Mouse (Mus musculus) cerebellum, postnatal 14 days (tissue): ENCODE data around the gene Clec5a.

Experiments used
- DNase-seq, 2 experiments: peaks; one replicate each; pipeline ENCODE4 v3.0.0; 2021; ENCODE audit warnings: mixed read lengths in 2 of 2

Gene Clec5a

DNA sequence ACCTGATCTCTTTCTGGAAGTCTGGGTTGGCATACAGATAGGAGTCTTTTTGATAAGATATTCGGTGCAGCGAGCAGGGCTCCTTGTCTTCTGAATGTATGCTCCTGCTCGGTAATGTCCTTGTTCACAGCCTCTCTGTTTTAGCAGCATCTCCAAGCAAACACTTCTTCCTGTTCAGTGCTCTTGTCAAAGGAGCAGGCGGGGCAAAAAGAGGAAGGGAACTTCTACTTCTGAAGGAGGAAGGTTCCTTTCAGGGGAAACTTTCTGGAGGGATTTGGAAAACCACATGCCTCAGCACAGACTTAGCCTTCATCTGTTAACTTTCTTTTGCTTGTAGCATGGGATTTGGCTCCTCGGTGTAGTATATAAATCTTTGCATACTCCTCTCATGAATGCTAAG is at the start of gene Clec5a:
TSS of gene Clec5a (minus strand) at position 177 of the 400 bp plus-strand sequence.
- no peak for DNase-seq

DNA sequence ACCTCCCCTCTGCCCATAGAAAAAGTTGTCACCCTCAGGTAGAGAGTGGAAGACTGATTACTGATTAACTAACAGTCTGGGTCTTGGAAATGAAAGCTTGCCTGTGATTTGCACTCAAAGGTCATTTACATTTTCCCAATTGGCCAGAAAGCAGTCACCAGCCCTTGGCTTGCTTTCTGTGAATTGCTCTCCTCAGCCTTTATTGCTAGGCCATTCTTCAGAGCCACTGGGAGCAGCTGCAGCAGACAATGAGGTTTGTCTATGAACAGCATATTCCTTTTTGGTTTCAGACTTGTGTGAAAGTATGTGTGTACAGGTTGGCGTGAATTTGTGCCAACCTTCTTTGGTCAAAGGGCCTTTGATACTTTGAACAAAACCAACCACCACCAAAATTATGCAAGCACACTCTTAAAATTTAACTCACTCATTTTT is 49.0 kb upstream of the Clec5a start:
- no peak for DNase-seq

- DNase-seq = no peak
These were observed 42.9 kb upstream of the Clec5a start, which contains the start of gene Mgam for GRCm38 (mm10) chr6:40628406-40629000. Gene Mgam, plus strand, starts transcription at chr6:40628831.

DNA sequence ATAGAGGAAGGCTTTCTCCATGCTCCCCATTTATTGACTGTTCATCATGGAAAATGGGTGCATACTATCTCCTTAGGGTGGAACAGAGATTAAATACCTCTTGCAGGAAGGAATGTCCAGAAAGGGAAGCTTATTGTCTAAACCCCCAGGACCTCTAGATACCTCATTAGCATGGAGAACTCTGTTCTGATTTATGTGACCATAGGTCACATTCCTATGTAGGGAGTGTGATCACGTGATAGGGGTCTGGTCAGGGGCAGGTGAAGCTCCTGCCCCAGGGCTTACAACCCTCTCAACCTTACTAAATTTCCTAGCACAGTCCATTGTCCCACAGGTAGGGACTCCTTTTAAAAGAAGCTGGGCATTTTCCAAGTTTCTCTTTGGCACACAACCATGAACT is 40.5 kb upstream of the Clec5a start:
- no peak for DNase-seq

GRCm38 (mm10) chr6:40617965-40618364 is 32.3 kb upstream of the Clec5a start:
- DNase-seq = peak; percentile 81 to 87

- DNase-seq = no peak
These were observed 27.7 kb upstream of the Clec5a start, which contains the start of gene Tas2r138 for GRCm38 (mm10) chr6:40613260-40613852. Gene Tas2r138, minus strand, starts transcription at chr6:40613310.

GRCm38 (mm10) chr6:40610244-40610643 is 24.6 kb upstream of the Clec5a start:
- DNase-seq = peak; percentile 32 to 44

DNA sequence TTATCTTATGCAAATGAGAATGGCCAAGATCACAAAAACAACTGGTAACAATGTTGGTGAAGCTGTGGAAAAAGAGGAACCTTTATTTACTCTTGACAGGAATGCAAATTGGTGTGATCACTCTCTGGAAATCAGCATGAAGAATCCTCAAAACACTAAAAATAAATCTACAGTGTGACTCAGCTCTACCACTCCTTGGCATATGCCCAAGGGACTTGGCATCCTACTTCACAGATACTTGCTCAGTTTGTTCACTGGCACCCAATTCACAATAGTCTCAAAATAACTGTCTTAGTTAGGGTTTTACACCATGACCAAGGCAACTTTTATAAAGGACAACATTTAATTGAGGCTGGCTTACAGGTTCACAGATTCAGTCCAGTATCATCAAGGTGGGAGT is 21.8 kb upstream of the Clec5a start:
- DNase-seq = peak; percentile 74 to 79

GRCm38 (mm10) chr6:40598546-40598945 is 12.9 kb upstream of the Clec5a start:
- peak in 1 of 2 experiments; percentile 19 for DNase-seq

DNA sequence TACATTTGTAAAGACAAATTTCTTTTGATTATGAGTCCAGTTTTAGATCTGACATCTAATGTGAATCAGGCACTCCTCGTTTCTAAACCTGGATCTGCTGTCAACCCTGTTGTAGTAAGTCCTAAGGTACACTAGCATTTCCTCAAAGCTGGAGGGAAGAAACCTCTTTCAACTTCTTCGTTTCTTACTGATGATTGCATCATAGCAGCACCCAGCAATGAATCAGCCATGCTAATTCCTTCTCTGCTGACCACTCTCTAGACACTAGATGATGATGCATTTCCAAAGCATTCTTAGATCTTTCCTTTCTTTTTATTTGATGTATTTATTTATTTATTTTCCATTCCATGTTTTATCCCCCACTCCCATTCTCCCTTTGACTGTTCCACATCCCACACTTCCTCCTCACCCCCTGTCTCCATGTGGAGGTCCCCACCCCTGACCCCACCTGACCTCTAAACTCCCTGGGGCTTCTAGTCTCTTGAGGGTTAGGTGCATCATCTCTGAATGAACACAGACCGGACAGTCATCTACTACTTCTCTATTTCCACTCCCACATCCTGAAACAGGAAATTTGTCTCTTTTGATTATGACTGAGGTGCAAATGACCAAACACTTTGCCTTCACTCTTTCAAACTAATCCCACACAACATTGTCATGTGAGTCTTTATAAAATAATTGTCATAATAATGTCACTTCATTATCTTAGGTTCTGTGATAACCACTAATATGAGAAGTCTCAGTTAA is 9.4 kb upstream of the Clec5a start:
- DNase-seq = no peak

DNA sequence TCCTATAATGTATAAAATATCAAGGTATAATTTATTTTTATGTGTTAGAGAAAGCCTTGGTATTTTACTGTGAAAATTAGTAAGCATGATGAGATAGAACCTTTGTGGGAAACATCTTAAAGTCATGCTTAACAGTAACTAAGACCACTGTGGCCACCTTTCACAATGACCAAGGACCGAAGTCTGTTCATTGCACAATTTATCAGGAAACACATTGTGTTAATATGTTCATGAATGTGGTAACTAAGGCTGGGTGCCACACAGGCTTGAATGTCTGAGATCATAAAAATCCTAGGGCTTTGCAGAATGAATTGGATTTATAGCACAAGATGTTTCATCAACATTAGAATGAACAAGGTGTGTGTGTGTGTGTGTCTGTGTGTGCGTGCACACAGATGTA is 2.7 kb upstream of the Clec5a start:
- no peak for DNase-seq

DNA sequence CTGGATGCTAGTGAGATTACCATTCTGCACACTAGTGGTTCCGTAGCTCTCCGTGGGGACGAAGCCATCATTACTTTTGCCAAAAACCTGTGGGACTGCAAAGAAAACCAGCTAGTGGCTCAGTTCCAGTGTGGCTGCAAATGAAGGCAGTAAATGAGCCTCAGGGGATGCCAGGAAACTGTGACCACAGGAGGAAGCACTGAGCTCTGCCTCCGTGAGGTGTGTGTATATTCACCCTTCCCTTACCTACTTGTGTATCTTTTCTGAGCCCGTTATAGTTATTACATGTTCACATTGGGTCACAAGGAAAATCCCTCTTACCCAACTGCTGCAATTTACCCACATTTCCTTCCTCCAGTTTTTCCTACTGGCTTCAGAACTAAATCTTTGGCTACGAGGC is 1.3 kb downstream of the Clec5a start:
- DNase-seq = peak in 1 of 2 experiments; percentile 1

- no peak for DNase-seq
These were observed 9.3 kb downstream of the Clec5a start for GRCm38 (mm10) chr6:40576305-40576704.

- no peak for DNase-seq
These were observed 12.0 kb downstream of the Clec5a start for GRCm38 (mm10) chr6:40573618-40574017.

GRCm38 (mm10) chr6:40569187-40569586 is 16.4 kb downstream of the Clec5a start, which contains the start of gene Olfr460:
Gene Olfr460, plus strand, starts transcription at chr6:40569487.
- no peak for DNase-seq

DNA sequence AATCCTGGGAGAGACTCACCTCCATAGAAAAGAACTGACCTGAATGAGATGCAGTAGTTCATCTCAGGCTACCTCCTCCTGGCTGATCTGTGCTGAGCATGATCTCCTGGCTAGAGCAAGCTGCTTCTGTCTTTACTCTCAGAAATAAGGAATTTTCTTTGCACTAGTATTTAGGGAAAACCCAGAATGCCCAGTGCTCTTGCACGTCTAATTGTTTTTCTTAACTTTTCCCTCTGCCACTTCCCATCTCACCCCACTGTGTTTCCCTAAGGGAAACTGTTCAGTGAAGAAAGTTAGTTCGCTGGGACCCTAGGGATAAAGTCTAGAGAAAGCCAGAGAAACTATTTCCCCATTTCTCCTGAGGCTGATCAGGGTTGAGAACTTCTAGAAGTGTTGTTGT is 30.7 kb downstream of the Clec5a start, which contains the start of gene Olfr461:
TSS of gene Olfr461 (minus strand) at position 101 of the 400 bp plus-strand sequence.
- DNase-seq = no peak

DNA sequence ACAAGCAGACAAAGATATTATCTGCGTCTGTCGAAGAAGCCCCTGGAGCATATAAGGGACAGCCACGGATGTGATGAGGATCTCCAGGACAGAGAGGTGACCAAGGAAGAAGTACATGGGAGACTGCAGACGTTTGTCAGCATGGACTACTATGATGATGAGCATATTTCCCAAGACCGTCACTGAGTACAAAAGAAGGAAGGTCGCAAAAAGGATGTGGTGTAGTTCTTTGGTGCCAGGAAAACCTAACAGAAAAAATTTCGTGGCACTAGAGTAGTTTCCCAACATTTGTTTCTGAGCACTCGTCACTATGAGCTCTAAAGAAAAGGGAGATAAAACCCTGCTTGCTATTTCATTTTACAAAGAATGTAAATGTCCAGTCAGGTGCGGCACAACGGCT is 40.9 kb downstream of the Clec5a start:
- no peak for DNase-seq
